Mouse (Mus musculus): ENCODE measurements around the gene Gm17428.

DNA sequence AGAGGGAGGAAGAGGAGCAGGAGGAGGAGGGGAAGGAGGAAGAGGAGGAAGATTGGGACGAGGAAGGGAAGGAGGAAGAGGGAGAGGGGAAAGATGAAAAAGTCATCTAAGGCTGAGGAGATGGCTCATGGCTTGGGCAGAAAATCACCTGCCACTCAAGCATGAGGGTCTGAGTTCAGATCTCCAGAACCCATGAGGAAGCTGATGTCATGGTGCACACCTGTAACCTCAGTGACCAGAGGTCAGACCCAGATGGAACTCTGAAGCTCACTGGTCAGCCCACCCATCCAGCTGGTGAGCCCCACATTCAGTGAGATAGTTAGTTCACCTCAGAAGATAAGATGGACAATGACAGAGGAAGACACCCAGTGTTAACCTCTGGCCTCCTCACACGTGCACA, 31.8 kb upstream of the Gm17428 start:
- TF ChIP-seq EP300 (IDR thresholded peaks at IDR 0.05; ENCODE audit: insufficient read depth, low read depth, low read length) (no peak), POLR2A (IDR thresholded peaks at IDR 0.05; ENCODE audit: insufficient read depth, low read length) (no peak), CTCF (IDR thresholded peaks at IDR 0.05; ENCODE audit: low read depth, low read length) (no peak)

Measured in ES-Bruce4 (cell line).